Mouse (Mus musculus) cerebellum, adult 2 months (tissue): Measurements from ENCODE around the gene Hoxd12. TPM values are rescaled to one million over a fixed set of nuclear protein-coding genes. Genes with fewer than 3 reads are reported as not detected.

Experiments
- DNase-seq, 2 experiments: peaks; one replicate each; pipeline ENCODE4 v3.0.0; 2021
- H3K27ac ChIP-seq: fragments of 200-500 bp; 2 replicates; pipeline ENCODE4 v1.5.1; 2012; ENCODE audit warnings: low read length, control low read depth, inconsistent platforms; ENCODE audit not compliant: insufficient read depth
- H3K27me3 ChIP-seq: fragments of 200-500 bp; 2 replicates; pipeline ENCODE4 v1.6.1; 2012; ENCODE audit warnings: inconsistent platforms, mild to moderate bottlenecking, low read length, moderate library complexity; ENCODE audit not compliant: control insufficient read depth, insufficient read depth
- H3K4me1 ChIP-seq: fragments of 200-500 bp; 2 replicates; pipeline ENCODE4 v1.6.1; 2011; ENCODE audit warnings: low read length; ENCODE audit not compliant: control insufficient read depth, insufficient read depth
- H3K4me3 ChIP-seq: fragments of 200-500 bp; replicated peaks from 2 replicates; pipeline ENCODE3; 2011; ENCODE audit warnings: mild to moderate bottlenecking, low read depth, low read length, control low read depth; ENCODE audit not compliant: insufficient read depth
- CTCF ChIP-seq: fragments of 200-500 bp; IDR thresholded peaks from 2 replicates; pipeline ENCODE4 v1.5.1; 2011; ENCODE audit warnings: low read depth, mild to moderate bottlenecking, control low read depth, low read length, moderate library complexity, borderline replicate concordance; ENCODE audit not compliant: insufficient read depth
- POLR2A ChIP-seq: fragments of 200-500 bp; IDR thresholded peaks from 2 replicates; pipeline ENCODE4 v1.6.1; 2011; ENCODE audit warnings: low read length, control low read depth, borderline replicate concordance; ENCODE audit not compliant: insufficient read depth
- WGBS: fragments of 180-500 bp; shearing (Covaris S2); methylation state at CpG from one replicate; pipeline ENCODE4 v1.1.7; 2018; 5-methylcytosine and 5-hydroxymethylcytosine counted together
- polyA plus RNA-seq: library from polyadenylated mRNA; depleted of rRNA; stranded (reverse); fragments of >200 nt; gene quantifications from 2 replicates; pipeline ENCODE4 v1.2.3, GENCODE M21; 2012

Hoxd12 gene
- polyA plus RNA-seq, 1 experiment, result not detected

- peak; percentile 39 to 57 for DNase-seq
- H3K4me1 ChIP-seq, result no peaks in the 10 kb centered on the region
- 4% methylated on average over 26 of the region's 26 CpGs for WGBS
- TF ChIP-seq CTCF (peak; percentile 62), POLR2A (no peak)
- H3K27me3 ChIP-seq, result peaks cover 13% of the 10 kb centered on the region; the same call in 1 of the 2 replicates
- H3K27ac ChIP-seq, result no peak overlapping the region
- no peak overlapping the region for H3K4me3 ChIP-seq
Observed at GRCm38 (mm10) chr2:74715504-74716241, 40.9 kb downstream of the Hoxd12 start.

DNA sequence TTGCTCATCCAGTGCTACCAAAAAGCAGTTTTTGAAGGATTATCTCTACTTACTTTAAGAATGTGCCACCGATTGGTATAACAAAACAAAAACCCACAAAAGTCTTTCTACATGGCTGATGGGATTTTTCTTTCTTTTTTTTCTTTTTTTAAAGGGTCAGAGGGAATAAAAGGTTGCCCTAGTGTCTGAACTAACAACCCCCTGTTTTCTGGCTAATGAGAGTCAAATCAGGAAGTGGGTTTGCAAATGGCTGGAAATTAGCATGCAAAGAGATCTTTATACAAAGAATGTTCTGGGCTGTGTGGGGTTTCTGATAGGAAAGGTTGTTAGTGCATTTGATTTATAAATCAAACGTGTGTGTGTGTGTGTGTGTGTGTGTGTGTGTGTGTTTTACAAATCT is 45.6 kb downstream of the Hoxd12 start:
- Histone ChIP-seq H3K4me3 (no peak overlapping the region), H3K27me3 (peaks cover 4% of the 10 kb centered on the region; the same call in 1 of the 2 replicates), H3K27ac (no peak overlapping the region), H3K4me1 (no peaks in the 10 kb centered on the region)
- no peak for DNase-seq
- TF ChIP-seq CTCF (no peak), POLR2A (no peak)
- WGBS, result 7% methylated on average over 2 of the region's 2 CpGs

- 5% methylated on average over 5 of the region's 5 CpGs for WGBS
- TF ChIP-seq CTCF, result no peak
- Histone ChIP-seq H3K27ac (no peak overlapping the region), H3K4me3 (no peak overlapping the region), H3K4me1 (no peaks in the 10 kb centered on the region), H3K27me3 (peaks cover 4% of the 10 kb centered on the region; the same call in 1 of the 2 replicates)
- DNase-seq, result no peak
Observed at GRCm38 (mm10) chr2:74720955-74721491, 46.2 kb downstream of the Hoxd12 start.

GRCm38 (mm10) chr2:74721882-74722281 is 47.1 kb downstream of the Hoxd12 start:
- no peak for DNase-seq
- H3K4me3 ChIP-seq, result no peak overlapping the region
- H3K27ac ChIP-seq, result no peak overlapping the region
- peaks cover 6% of the 10 kb centered on the region; the same call in 1 of the 2 replicates for H3K27me3 ChIP-seq
- 8% methylated on average over 6 of the region's 6 CpGs for WGBS
- no peaks in the 10 kb centered on the region for H3K4me1 ChIP-seq
- TF ChIP-seq POLR2A (no peak), CTCF (no peak)

GRCm38 (mm10) chr2:74722949-74723348 is 48.1 kb downstream of the Hoxd12 start:
- WGBS, result 5% methylated on average over 8 of the region's 8 CpGs
- DNase-seq, result no peak
- Histone ChIP-seq H3K4me1 (no peaks in the 10 kb centered on the region; the same call in 1 of the 2 replicates), H3K27me3 (peaks cover 9% of the 10 kb centered on the region; the same call in 1 of the 2 replicates), H3K27ac (no peak overlapping the region), H3K4me3 (no peak overlapping the region)
- no peak for TF ChIP-seq POLR2A
- no peak for TF ChIP-seq CTCF

- H3K4me1 ChIP-seq, result no peaks in the 10 kb centered on the region; the same call in 1 of the 2 replicates
- no peak for TF ChIP-seq POLR2A
- TF ChIP-seq CTCF, result no peak
- WGBS, result 11% methylated on average over 7 of the region's 7 CpGs
- H3K4me3 ChIP-seq, result no peak overlapping the region
- DNase-seq, result no peak
- H3K27ac ChIP-seq, result no peak overlapping the region
- H3K27me3 ChIP-seq, result peaks cover 9% of the 10 kb centered on the region; the same call in 1 of the 2 replicates
Observed at GRCm38 (mm10) chr2:74724244-74725015, 49.6 kb downstream of the Hoxd12 start.

DNA sequence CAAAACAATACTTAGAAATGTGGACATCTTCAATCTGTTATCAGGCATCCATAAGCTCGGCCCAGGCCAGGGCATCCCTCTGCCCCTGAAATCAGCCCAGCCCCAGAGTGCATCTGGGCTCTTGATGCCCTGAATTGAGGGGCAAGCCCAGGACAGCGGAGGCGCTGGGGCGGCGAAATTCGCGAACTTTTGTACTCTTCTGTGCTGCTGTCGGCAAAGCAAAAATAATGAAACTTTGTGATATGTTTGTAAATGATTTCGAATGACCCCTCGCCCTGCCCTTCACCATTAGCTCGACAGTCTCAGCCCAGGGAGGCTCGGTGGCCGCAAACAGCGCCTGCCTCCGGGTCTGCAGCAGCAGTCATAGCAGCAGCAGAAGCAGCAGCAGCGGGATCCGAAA is 50.4 kb downstream of the Hoxd12 start:
- Histone ChIP-seq H3K4me1 (no peaks in the 10 kb centered on the region; the same call in 1 of the 2 replicates), H3K4me3 (no peak overlapping the region), H3K27me3 (peaks cover 9% of the 10 kb centered on the region; the same call in 1 of the 2 replicates), H3K27ac (no peak overlapping the region)
- WGBS, result 4% methylated on average over 17 of the region's 17 CpGs
- TF ChIP-seq CTCF, result no peak
- no peak for DNase-seq

GRCm38 (mm10) chr2:74726551-74726950 is 51.7 kb downstream of the Hoxd12 start, which contains the start of gene Gm28230:
Gene Gm28230, plus strand, starts transcription at chr2:74726728.
- 1% methylated on average over 5 of the region's 5 CpGs for WGBS

More at GRCm38 (mm10) chr2:74726551-74726950, 51.7 kb downstream of the Hoxd12 start, which contains the start of gene Gm28230:
- TF ChIP-seq POLR2A (no peak), CTCF (no peak)
- no peak for DNase-seq
- no peak within 1 kb of the TSS for H3K4me3 ChIP-seq
- no peaks in the 10 kb centered on the region; the same call in 1 of the 2 replicates for H3K4me1 ChIP-seq
- no peak within 1 kb of the TSS for H3K27ac ChIP-seq
- H3K27me3 ChIP-seq, result peaks cover 11% of the 10 kb centered on the region; the same call in 1 of the 2 replicates
